Mouse (Mus musculus): ENCODE measurements around the gene Pibf1.

Pibf1 gene

GRCm38 (mm10) chr14:99140036-99140435, 40.8 kb downstream of the Pibf1 start:
- no peak for DNase-seq (ENCODE audit: low spot score in 2 of 2)

DNA sequence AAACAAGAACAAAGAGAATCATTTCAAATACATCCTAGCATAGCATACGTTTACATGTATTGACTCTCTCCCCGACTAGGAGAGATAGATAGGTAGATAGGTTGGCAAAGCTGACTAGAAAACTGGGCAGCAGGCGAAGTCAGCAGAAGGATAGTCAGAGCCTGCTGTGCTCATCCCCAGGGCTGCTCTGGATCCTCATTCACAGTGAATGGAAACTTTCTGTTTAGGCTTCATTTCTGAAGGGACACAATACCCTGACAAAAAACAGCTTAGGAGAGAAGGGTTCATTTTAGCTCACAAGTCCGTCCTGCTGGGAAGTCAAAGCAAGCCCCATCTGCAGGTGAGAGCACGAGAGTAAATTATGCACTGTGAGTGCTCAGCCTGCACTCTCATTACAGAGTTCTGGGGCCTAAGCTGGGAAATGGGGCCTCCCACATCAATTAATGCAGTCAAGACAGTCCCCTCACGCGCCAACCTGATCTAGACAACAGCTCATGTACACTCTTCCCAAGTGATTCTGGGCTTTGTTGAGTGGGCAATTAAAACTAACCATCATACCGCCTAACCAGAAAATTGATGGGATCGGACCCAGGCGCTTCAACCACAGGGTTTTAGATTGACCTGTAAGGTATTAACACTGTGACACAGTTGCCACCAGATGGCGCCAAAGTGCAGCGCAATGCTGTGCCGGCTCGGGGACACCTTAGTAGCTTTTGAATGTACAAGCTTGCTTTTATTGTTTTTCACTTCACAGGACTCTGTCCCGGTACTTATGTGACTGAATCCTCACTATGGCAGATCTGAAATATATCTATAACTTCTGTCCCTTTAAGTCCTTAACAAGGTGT, 42.8 kb downstream of the Pibf1 start:
- DNase-seq (ENCODE audit: low spot score in 2 of 2) = peak; percentile 72 to 89

DNA sequence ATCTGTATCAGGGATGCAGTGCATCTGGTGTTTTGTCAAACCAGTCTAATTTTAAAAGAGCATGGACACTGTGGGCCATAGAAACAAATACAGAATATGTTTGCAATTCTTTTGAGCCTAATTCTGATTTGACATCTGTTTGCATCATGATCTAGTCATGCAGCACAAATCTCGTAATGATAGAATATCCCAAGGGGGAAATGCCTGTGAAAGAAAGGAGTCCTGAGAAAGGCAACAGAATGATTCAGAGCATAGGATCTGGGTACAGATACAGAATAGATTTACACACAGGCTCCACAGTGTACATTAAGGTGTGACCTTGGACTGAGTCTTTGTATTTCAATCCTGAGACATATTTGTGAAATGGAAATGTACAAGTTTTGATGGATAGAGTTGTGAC, 47.6 kb downstream of the Pibf1 start:
- DNase-seq (ENCODE audit: low spot score in 2 of 2) = no peak

GRCm38 (mm10) chr14:99152683-99153082, 53.5 kb downstream of the Pibf1 start:
- no peak for DNase-seq (ENCODE audit: low spot score in 2 of 2)

GRCm38 (mm10) chr14:99159940-99160339, 60.7 kb downstream of the Pibf1 start:
- DNase-seq (ENCODE audit: low spot score in 2 of 2) = no peak

DNA sequence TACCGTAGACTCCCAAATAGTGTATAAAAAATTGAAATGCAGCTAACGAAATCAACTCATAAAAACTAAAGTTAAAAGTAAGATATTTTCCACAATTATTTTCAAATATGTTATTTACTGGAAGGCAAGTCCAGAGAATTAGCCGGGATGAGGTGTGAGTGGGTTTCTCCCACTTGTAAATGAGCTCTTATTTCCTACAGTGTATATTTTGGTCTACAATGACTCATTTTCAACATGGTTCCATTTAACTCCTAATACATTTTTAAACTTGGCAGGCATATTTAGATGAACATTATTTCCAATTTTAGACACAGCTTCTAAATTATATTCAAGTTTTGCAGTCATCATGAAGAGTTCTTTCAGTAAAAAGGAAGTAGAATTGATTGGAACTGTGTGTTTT, 63.8 kb downstream of the Pibf1 start:
- DNase-seq (ENCODE audit: low spot score in 2 of 2) = no peak

DNA sequence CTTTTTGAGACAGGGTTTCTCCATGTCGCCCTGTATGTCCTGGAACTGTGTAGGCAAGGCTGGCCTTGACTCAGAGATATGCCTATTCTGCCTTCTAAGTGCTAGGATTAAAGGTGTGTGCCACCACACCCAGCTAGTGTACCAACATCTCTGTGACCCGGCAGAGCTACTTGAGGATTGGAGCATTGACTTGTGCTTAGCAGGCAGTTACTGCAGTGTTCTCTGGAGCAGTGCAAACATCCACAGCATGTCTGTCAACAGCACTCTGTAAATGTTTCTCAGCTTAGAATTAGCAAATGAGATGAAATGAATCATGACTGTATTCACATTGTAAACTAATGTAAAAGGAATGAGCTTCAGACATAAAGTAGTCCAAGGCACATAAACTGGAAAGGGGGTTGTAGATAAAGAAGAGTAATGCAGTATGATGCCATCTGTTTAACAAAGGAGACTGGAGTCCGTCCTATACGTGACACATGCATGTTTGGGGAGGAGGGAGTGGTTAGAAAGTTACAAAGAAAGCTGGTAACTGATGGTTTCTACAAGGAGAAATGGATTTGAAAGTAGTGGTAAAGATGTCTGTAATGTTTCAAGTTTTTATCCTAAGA, 75.0 kb downstream of the Pibf1 start:
- peak in 1 of 2 experiments; percentile 3 for DNase-seq (ENCODE audit: low spot score in 2 of 2)

GRCm38 (mm10) chr14:99176559-99176958, 77.3 kb downstream of the Pibf1 start:
- DNase-seq (ENCODE audit: low spot score in 2 of 2) = no peak

- no peak for DNase-seq (ENCODE audit: low spot score in 2 of 2)
Measured at GRCm38 (mm10) chr14:99190153-99190790, 91.0 kb downstream of the Pibf1 start.

GRCm38 (mm10) chr14:99205865-99206264, 106.6 kb downstream of the Pibf1 start:
- no peak for DNase-seq (ENCODE audit: low spot score in 2 of 2)

- no peak for DNase-seq (ENCODE audit: low spot score in 2 of 2)
Measured at GRCm38 (mm10) chr14:99206591-99206990, 107.4 kb downstream of the Pibf1 start.

GRCm38 (mm10) chr14:99210431-99210830, 111.2 kb downstream of the Pibf1 start:
- DNase-seq (ENCODE audit: low spot score in 2 of 2) = no peak

GRCm38 (mm10) chr14:99218396-99219012, 119.3 kb downstream of the Pibf1 start:
- no peak for DNase-seq (ENCODE audit: low spot score in 2 of 2)

DNA sequence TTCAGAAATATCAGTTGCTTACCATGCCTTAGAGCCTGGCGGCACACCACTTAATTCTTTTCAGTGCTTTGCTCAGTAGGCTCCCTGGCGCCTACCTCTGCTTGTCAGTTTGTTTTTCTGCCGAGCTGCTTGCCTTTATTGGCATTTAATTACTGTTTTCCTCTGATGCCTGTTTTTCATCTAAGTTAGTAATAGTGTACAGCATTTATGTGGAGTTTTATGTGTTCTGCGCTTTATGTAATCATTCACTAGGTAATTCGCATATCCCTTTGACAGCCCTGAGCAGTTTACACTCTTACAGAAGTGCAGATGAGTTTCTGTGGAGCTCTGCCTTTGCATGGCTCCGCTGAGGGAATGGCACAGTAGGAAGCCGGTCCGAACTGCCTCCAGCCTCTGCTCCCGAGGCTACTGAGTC, 120.5 kb downstream of the Pibf1 start:
- peak in 1 of 2 experiments; percentile 29 for DNase-seq (ENCODE audit: low spot score in 2 of 2)

DNA sequence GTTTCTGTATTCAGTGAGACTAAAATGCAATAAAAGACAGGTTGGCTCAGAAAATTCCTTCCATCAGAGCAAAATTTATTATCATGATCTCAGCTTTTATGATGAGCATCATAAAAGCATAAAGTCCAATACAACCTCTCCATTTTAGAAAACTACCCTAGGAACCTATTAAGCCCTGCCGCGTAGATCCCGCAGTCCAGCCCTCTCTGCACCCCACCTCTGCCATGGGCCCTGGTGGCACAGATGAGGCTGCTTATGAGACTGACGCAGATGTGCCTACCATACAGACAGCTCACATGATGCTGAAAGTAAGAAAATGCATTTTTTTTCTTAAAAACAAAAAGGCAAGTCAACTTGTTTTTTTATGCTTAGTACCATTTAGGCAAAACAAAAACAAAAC, 126.7 kb downstream of the Pibf1 start:
- no peak for DNase-seq (ENCODE audit: low spot score in 2 of 2)

DNA sequence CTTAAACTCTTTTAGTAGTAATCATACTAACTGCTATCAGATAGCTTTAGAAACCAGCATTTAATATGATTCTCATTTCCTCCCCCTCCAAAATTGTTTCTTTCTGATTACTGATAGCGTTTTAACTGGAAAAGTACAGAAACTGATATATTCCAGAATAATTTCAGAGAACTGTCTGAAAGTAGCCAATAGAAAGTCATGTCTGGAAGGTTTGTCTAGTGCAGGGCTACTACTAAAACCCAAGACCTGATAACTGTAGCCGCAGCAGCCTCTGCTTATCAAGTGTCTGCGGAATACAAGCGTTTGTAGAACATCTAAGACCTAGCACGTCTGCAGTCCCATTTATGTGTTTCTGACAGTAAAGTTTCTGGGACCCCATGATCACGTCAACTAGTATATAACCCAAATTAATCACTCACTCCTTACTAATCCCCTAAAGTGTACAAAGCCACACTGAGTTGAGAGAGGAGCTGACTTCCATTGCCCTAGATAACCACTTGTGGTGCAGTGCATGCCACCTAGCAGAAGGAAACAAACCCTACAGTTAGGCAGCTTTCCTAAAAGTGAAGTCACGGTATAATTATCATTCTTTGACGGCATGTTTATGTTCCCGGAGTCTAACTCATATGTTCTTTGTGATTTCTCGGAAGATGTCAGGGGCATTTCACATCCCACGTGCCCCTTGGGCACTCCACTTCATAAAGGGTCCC, 130.0 kb downstream of the Pibf1 start:
- DNase-seq (ENCODE audit: low spot score in 2 of 2) = no peak

- no peak for DNase-seq (ENCODE audit: low spot score in 2 of 2)
Measured at GRCm38 (mm10) chr14:99233056-99233455, 133.8 kb downstream of the Pibf1 start.

GRCm38 (mm10) chr14:99237115-99237514, 137.9 kb downstream of the Pibf1 start:
- no peak for DNase-seq (ENCODE audit: low spot score in 2 of 2)

DNA sequence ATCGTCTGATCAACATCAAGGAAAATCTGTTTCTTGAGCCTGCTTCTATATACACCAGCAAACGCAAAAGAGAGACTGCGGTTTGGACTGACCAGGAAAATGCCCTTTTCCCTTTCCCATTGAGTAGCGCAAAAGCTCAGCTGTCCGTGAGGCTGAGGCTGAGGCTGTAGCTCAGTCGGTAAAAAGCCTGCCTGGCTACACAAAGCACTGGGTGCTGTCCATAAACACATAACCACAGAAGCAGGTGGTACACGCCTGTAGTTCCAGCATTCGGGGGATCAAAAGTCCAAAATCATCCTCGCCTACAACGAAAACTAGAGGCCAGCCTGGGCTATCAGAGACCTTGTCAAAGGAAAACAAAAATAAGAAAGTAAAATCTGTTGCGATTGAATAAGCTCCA, 141.3 kb downstream of the Pibf1 start:
- DNase-seq (ENCODE audit: low spot score in 2 of 2) = no peak

DNA sequence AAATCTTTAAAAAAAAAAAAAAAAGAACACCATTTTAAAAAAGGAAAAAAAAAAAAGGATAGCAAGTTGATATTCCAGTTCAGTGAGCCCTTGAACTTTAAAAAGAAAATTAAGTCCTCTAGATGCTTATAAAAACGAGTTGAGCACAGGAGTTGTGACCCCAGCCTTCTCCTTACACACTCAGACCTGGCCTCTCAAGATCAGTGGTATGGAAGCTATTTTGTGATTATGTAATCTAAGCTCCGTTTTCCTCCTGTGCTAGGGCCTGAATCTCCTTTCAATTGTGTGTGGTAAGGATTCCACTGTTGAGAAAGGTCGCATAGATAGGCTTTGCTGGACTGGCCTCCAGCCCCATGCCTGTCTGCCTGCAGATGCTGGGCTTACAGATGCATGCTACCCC, 145.3 kb downstream of the Pibf1 start:
- DNase-seq (ENCODE audit: low spot score in 2 of 2) = no peak

DNA sequence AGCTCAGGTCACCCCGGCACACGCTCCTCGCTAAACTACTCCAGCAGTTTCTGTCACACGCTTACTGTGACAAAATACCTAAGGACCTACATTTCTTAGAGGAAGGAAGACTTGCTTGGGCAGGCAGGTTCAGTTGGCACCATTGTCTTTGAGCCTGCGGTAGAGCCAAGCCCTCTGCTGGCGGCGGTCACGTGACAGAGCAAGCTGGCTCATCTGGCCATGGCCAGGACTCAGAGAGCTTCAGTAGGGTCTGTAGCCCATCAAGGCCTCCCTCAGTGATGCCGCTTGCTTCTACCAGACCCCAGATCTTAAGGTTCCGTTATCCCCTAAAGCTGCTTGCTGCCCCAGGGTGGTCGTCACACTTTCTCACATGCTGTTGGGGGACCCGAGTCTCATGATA, 162.8 kb downstream of the Pibf1 start:
- no peak for DNase-seq (ENCODE audit: low spot score in 2 of 2)

- DNase-seq (ENCODE audit: low spot score in 2 of 2) = no peak
Measured at GRCm38 (mm10) chr14:99263816-99264215, 164.6 kb downstream of the Pibf1 start.
